Mouse (Mus musculus) heart, embryonic 12.5 days (tissue): ENCODE data around the gene Ccdc9b. TPM values are rescaled to one million over a fixed set of nuclear protein-coding genes. Genes with fewer than 3 reads are reported as not detected.

Experiments
- ATAC-seq: fragments of 200-750 bp; cut with Nextera tagmentation; 2 replicates; pipeline ENCODE4 v1.8.0; 2017; ENCODE audit warnings: moderate TSS enrichment, moderate library complexity; ENCODE audit not compliant: insufficient number of reproducible peaks, low FRiP score
- H3K27ac ChIP-seq: fragments of 300-500 bp; sonication (generic); 2 replicates; pipeline ENCODE4 v1.5.1; 2016; ENCODE audit warnings: mild to moderate bottlenecking, moderate library complexity; ENCODE audit not compliant: poor library complexity, severe bottlenecking
- H3K27me3 ChIP-seq: fragments of 300-500 bp; sonication (generic); replicated peaks from 2 replicates; pipeline ENCODE4 v1.6.1; 2016; ENCODE audit warnings: mild to moderate bottlenecking, moderate library complexity
- H3K36me3 ChIP-seq: fragments of 300-500 bp; sonication (generic); 2 replicates; pipeline ENCODE4 v1.6.1; 2016; ENCODE audit warnings: mild to moderate bottlenecking, moderate library complexity
- H3K4me1 ChIP-seq: fragments of 300-500 bp; sonication (generic); replicated peaks from 2 replicates; pipeline ENCODE4 v1.6.1; 2016; ENCODE audit warnings: mild to moderate bottlenecking
- H3K4me2 ChIP-seq: fragments of 300-500 bp; sonication (generic); 2 replicates; pipeline ENCODE4 v1.6.1; 2016; ENCODE audit warnings: mild to moderate bottlenecking, moderate library complexity
- H3K4me3 ChIP-seq: fragments of 300-500 bp; sonication (generic); 2 replicates; pipeline ENCODE4 v1.5.1; 2016; ENCODE audit warnings: mild to moderate bottlenecking
- H3K9ac ChIP-seq: fragments of 300-500 bp; sonication (generic); 2 replicates; pipeline ENCODE4 v1.6.1; 2016; ENCODE audit warnings: mild to moderate bottlenecking, moderate library complexity
- H3K9me3 ChIP-seq: fragments of 300-500 bp; sonication (generic); replicated peaks from 2 replicates; pipeline ENCODE4 v1.6.1; 2016; ENCODE audit warnings: mild to moderate bottlenecking, moderate library complexity
- WGBS: fragments of 180-500 bp; shearing (Covaris S2); methylation state at CpG from one replicate; pipeline ENCODE4 v1.1.7; 2016; 5-methylcytosine and 5-hydroxymethylcytosine counted together
- polyA plus RNA-seq: library from polyadenylated mRNA; unstranded; fragments of >200 nt; fragmentation: Nextera tagmentation; extraction: Ambion mirVana; gene quantifications from 2 replicates; pipeline ENCODE4 v1.2.1, GENCODE M21; 2016

Ccdc9b gene
- polyA plus RNA-seq, 1 experiment from 2014 or later = 3.6 TPM

DNA sequence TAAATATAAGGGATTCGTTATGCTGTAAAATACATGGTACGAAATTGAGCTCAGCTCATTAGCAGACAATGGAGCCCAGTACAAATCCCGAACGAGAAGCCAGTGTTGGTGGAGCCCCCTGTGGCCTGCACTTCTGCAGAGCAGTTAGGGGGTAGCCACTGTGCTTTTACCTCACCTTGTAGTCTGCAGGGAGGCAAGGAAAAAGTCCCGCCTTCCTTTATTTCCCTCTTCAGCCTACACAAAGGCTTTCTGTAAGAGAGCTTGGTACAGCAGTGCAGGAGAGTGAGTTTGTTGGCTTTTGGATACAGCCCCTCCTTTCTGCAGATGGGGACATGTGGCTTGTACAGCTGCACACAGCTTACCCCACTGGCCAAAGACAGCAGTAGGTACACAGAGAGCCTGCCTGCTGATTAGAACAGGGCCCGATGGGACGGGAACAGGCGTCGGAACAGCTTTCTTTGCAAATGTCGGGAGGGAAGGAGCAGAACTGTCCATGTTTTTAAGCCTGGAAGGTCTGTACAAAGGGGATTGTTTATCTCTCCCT, 13.0 kb downstream of the Ccdc9b start:
- no peak for ATAC-seq
- Histone ChIP-seq H3K27ac (peak overlapping the region; percentile 89; the same call in 1 of the 2 replicates), H3K36me3 (peaks cover 15% of the 10 kb centered on the region; the same call in 1 of the 2 replicates), H3K9ac (peak overlapping the region; percentile 57), H3K4me3 (0 out of 2 replicates have a peak overlapping the region, but pooled peaks have one; percentile 2), H3K9me3 (no peaks in the 10 kb centered on the region), H3K4me1 (peaks cover 69% of the 10 kb centered on the region), H3K4me2 (peak overlapping the region; percentile 40), H3K27me3 (peaks cover 2% of the 10 kb centered on the region; the same call in 1 of the 2 replicates)
- 54% methylated on average over 10 of the region's 10 CpGs for WGBS

DNA sequence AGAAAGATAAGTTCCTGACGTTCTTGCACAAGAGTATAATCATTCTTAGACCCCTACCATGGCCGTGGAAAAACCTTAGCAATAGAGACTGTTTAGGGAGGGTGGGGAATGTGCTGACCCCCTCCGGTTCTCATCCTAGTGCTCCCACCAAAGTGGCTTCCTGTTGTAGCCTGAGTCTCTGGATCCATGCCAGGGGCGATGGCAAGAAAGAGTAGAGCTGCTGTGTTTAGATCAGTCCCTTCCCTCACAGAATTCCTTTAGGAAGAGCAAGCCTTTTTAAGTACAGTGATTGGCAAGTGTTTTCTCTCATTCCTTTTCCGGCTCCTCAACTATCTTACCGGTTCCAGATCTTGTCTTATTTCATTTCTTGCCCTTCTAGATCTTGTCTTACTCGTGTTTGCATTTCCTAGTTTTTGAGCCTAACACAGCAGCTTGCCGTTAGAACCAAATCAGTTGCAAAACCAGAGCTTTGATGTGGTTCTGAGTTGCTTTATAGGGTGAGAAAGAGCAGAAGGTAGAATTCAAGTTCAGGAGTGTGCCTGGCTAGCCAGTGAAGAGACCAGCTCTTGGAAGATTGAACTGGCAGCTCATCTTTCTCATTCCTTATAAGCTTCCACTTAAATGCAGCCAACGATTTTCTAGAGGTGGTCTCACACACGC, 15.0 kb downstream of the Ccdc9b start:
- Histone ChIP-seq H3K9ac (peak overlapping the region; percentile 96), H3K4me1 (peaks cover 61% of the 10 kb centered on the region), H3K4me2 (peak overlapping the region; percentile 86), H3K27me3 (peaks cover 7% of the 10 kb centered on the region), H3K4me3 (peak overlapping the region; percentile 94), H3K9me3 (no peaks in the 10 kb centered on the region), H3K36me3 (peaks cover 15% of the 10 kb centered on the region; the same call in 1 of the 2 replicates), H3K27ac (peak overlapping the region; percentile 76; the same call in 1 of the 2 replicates)
- ATAC-seq = no peak
- WGBS = 24% methylated on average over 10 of the region's 10 CpGs

DNA sequence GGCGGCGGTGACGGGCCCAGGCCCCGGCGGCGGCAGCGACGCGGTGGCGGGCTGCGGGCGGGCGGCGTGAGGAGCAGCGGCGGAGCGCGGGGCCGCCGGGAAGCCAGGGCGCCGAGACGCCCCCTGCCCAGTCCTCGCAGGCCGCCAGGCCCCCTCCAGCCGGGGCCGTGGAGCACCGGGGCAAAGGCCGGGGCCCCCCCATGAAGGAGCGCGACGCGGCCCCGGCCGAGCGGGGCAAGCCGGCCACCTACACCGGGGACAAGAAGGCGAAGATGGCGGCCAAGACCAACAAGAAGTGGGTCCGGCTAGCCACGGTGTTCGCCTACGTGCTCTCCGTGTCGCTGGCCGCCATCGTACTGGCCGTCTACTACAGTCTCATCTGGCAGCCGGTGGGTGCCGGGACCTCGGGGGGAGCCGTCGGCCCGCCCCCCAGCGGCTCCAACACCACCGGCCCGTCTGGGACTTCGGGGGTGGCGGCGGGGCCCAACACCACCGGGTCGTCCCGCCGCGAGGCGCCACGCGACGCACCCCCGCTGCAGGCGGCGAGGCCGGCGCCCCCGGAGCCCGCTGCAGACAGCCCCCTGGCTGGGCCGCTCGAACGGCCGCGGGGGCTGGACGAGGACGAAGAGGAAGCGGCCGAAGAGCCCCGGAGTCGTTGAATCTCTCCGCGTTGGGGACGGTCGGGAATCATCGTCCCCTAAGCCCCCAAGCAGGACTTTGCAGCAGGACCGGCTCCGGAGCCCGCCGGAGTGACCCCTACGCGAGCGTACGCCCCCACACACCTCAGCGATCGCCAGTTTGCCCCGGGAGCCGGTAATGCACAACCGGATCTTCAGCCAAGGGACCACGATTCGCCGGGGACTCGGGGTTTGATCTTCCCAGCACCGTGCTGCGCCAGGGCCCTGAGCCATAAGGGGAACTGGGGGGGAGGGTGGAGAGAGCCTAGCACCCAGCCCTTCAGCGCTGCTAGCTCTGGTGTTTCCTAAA, 16.3 kb downstream of the Ccdc9b start:
- peak overlapping the region; percentile 76 for H3K27ac ChIP-seq
- 2% methylated on average over 102 of the region's 113 CpGs for WGBS
- H3K4me1 ChIP-seq = peaks cover 49% of the 10 kb centered on the region
- H3K36me3 ChIP-seq = peaks cover 15% of the 10 kb centered on the region; the same call in 1 of the 2 replicates
- ATAC-seq = peak; percentile 47
- peak overlapping the region; percentile 94 for H3K4me3 ChIP-seq
- H3K27me3 ChIP-seq = peaks cover 14% of the 10 kb centered on the region
- peak overlapping the region; percentile 86 for H3K4me2 ChIP-seq
- H3K9me3 ChIP-seq = no peaks in the 10 kb centered on the region
- H3K9ac ChIP-seq = peak overlapping the region; percentile 96

DNA sequence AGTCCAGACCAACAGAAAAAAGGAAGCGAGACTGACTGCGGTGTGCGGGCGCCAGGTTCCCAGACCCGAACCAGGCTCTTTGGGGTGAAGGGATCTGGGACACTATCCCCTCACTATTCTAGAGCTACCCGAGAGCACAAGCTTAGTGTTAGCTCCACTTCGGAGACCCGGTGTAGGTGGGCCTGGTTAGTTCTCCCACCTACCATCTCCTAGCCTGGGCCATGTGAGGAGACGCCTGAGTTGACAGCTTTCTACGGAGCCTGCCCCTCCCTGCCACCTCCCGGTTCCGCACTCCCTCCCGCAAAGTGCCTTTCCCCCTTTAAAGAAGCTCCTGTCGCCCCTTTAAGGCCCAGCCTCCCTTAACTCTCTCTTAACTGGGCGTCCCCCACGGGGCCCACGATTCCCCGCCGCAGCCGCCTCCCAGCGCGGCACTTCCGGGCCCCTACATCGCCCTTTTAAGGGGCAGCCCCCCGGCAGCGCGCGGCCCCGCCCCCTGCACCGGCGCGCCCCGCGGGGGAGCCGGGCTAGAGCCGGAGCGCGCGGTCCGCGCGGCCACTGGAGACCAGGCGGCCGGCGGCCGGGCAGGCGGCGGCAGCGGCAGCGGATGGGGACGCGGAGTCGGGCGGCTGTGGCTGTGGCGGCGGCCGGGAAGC, 17.1 kb downstream of the Ccdc9b start, which contains the start of gene Inafm2:
TSS of gene Inafm2 (plus strand) at position 527 of the 653 bp plus-strand sequence.
- no peaks in the 10 kb centered on the region for H3K9me3 ChIP-seq
- peaks cover 15% of the 10 kb centered on the region; the same call in 1 of the 2 replicates for H3K36me3 ChIP-seq
- peak within 1 kb of the TSS; percentile 86 for H3K4me2 ChIP-seq
- H3K27me3 ChIP-seq = peaks cover 14% of the 10 kb centered on the region
- peak within 1 kb of the TSS; percentile 76 for H3K27ac ChIP-seq
- H3K4me3 ChIP-seq = peak within 1 kb of the TSS; percentile 94
- peak; percentile 93 for ATAC-seq
- peak within 1 kb of the TSS; percentile 96 for H3K9ac ChIP-seq
- H3K4me1 ChIP-seq = peaks cover 42% of the 10 kb centered on the region
- 14% methylated on average over 57 of the region's 57 CpGs for WGBS

DNA sequence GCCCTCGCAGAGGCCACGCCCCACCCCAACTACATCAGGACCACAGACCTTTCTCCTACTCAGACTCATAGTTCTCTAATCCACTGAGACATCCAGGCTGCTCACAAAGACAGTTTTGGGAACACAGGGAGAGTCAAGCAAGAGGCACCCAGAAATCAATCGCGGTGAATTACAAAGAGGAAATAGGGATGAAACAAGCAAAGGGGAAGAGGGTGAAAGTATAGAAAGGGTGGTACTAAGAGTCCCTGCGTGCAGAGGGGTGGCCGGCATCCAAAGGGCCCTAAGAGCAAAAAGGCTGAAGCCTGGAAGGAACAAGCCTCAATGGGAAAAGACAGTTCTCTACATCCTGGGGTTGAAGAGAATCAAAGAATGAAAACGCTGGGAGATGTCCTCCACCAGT, 17.8 kb downstream of the Ccdc9b start:
- WGBS = 13% methylated on average over 7 of the region's 7 CpGs
- H3K4me2 ChIP-seq = peak overlapping the region; percentile 86
- H3K4me3 ChIP-seq = peak overlapping the region; percentile 94
- peaks cover 13% of the 10 kb centered on the region; the same call in 1 of the 2 replicates for H3K36me3 ChIP-seq
- peaks cover 35% of the 10 kb centered on the region for H3K4me1 ChIP-seq
- H3K9me3 ChIP-seq = no peaks in the 10 kb centered on the region
- no peak for ATAC-seq
- H3K9ac ChIP-seq = peak overlapping the region; percentile 96; the same call in 1 of the 2 replicates
- H3K27ac ChIP-seq = no peak overlapping the region
- H3K27me3 ChIP-seq = peaks cover 14% of the 10 kb centered on the region

DNA sequence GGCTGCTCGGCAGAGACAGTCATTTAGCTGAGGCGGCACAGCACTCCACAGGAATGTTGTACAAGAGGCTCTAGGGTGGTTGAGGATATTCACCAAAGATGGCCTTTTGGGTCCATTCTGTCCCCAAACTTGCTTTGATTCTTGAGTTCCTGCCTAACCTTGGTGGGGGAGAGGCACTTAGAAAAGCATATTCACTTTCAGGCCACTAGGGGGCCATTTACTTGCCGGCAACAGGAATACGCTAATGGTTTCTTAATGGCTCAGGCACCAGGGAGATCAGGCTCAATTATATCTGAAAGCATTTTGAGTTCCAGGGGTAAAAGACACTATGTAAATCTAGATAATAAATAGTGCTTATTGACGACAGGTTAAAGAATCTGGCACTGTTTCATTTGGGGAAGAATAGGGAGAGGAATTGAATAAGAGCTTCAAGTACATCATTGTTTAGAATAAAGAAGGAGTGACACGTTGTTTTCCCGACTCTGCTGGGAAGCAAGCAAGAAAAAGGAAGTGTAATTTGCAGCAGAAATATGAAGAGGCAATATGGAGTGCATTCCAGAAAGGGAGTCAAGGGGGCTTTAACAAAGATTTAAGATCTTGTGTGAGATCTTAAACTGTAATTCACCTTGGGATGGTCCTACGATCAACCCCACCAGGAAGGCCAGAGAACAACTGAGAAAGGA, 19.1 kb downstream of the Ccdc9b start:
- Histone ChIP-seq H3K4me2 (no peak overlapping the region), H3K36me3 (0 out of 2 replicates have a peak, but pooled peaks cover 1% of the 10 kb centered on the region), H3K27me3 (peaks cover 19% of the 10 kb centered on the region), H3K9me3 (no peaks in the 10 kb centered on the region), H3K4me3 (no peak overlapping the region), H3K4me1 (peaks cover 23% of the 10 kb centered on the region), H3K27ac (no peak overlapping the region), H3K9ac (no peak overlapping the region)
- 32% methylated on average over 8 of the region's 8 CpGs for WGBS
- no peak for ATAC-seq

DNA sequence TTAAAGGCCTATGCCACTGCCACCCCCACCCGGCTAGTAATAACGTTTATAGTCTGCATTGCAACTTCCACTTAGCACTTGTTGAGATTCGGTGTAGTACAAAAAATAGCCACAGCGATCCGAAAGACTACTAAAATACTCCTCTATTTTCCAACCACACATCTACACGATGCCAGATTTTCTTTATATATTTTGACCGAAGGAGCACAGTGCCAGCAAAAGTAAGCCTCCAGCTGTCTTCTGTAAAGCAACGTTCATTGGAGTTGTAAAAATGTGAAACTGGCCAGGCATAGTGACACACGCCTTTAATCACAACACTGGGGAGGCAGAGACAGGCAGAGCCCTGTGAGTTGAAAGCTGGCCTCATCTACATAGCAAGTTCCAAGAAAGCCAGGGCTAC, 21.3 kb downstream of the Ccdc9b start:
- Histone ChIP-seq H3K9me3 (no peaks in the 10 kb centered on the region), H3K27me3 (peaks cover 22% of the 10 kb centered on the region), H3K4me2 (no peak overlapping the region), H3K27ac (no peak overlapping the region), H3K9ac (no peak overlapping the region), H3K4me1 (peaks cover 8% of the 10 kb centered on the region), H3K36me3 (no peaks in the 10 kb centered on the region), H3K4me3 (no peak overlapping the region)
- whole genome bisulfite sequencing = 64% methylated on average over 9 of the region's 9 CpGs
- no peak for ATAC-seq

DNA sequence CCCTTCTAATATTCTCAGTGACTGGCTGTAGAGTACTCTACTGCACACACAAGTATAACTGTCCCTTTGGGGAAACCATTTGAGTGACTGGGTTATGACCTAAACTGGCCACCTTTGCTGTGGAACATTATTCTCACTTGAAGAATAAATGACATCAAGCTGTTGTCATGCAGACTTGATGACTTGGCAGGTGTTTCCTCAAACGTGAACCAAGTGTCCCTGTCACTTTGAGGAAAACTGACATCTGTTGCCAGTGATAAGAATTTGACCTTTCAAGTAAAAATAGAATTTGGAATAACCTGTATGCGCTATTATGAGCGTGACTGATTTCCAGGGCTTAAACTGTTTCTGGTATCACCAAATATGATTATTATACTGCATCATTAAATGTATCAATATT, 22.1 kb downstream of the Ccdc9b start:
- 57% methylated on average over 3 of the region's 3 CpGs for WGBS
- Histone ChIP-seq H3K4me2 (no peak overlapping the region), H3K4me1 (peaks cover 8% of the 10 kb centered on the region), H3K27me3 (peaks cover 26% of the 10 kb centered on the region), H3K36me3 (no peaks in the 10 kb centered on the region), H3K9ac (no peak overlapping the region), H3K9me3 (no peaks in the 10 kb centered on the region), H3K4me3 (no peak overlapping the region), H3K27ac (no peak overlapping the region)
- no peak for ATAC-seq

DNA sequence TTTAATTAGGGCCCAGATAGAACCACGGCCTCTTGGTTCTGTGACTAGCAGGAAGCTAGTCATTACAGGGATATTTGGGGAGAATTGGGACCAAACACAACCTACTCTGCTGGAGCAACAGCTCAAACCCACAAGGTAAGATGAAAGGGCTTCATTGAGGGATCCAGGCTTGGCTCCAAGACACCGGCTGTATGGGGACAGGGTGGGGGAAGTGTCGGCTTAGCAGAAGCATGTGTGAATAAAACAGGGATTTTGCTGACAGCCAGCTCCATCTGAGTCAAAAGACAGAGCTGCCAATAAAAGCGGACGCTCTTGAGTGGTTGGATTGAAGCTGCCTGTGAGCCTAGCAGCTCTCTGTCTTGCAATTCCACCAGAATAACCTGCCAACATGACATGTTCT, 29.1 kb downstream of the Ccdc9b start:
- Histone ChIP-seq H3K4me2 (no peak overlapping the region), H3K27ac (no peak overlapping the region), H3K27me3 (peaks cover 45% of the 10 kb centered on the region), H3K4me1 (peaks cover 23% of the 10 kb centered on the region), H3K9ac (no peak overlapping the region), H3K4me3 (no peak overlapping the region), H3K36me3 (no peaks in the 10 kb centered on the region), H3K9me3 (no peaks in the 10 kb centered on the region)
- 53% methylated on average over 5 of the region's 5 CpGs for WGBS
- ATAC-seq = no peak

DNA sequence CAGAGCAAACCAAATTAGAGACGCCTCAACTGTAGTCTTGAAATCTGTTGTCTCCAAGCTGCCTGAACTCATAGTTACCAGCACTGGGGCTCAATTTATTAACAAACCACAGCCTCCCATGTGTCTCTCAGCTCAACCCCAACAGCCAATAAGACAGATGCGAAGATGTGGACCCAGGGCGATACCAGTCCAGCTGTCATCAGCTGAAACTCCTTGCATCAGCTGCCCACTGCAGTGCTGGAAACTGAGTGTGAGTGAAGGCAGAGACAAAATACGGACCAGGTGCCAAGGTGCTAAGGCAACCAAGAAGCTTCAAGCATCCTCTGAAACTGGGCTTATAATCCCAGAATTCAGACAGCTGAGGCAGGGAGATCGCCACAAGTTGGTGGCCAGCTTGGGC, 30.5 kb downstream of the Ccdc9b start:
- Histone ChIP-seq H3K36me3 (no peaks in the 10 kb centered on the region), H3K4me2 (no peak overlapping the region), H3K27me3 (peaks cover 45% of the 10 kb centered on the region), H3K9ac (no peak overlapping the region), H3K27ac (no peak overlapping the region), H3K4me1 (peaks cover 32% of the 10 kb centered on the region), H3K9me3 (no peaks in the 10 kb centered on the region), H3K4me3 (no peak overlapping the region)
- no peak for ATAC-seq
- WGBS = 80% methylated on average over 5 of the region's 5 CpGs
